Mouse (Mus musculus) kidney, postnatal 0 days (tissue): ENCODE measurements at regions not wholly inside any gene's neighbourhood (a gene's known extent, or its start where the extent isn't known, plus 50 kb on each side); places are given as distances from the start of the nearest gene placed in this dataset.

Experiments used
- ATAC-seq: fragments of 200-750 bp; cut with Nextera tagmentation; replicated peaks from 2 replicates; pipeline ENCODE4 v1.8.0; 2017; ENCODE audit warnings: low read depth, moderate number of reproducible peaks, moderate TSS enrichment, moderate library complexity; ENCODE audit not compliant: low FRiP score
- DNase-seq: peaks from one replicate; pipeline ENCODE4 v3.0.0-alpha.2; 2016; ENCODE audit warnings: low spot score
- H3K27ac ChIP-seq: fragments of 300-500 bp; sonication (generic); 2 replicates; pipeline ENCODE4 v1.5.1; 2014; ENCODE audit warnings: mild to moderate bottlenecking
- H3K27me3 ChIP-seq: fragments of 300-500 bp; sonication (generic); 2 replicates; pipeline ENCODE4 v1.6.1; 2014; ENCODE audit warnings: low read length, mixed read lengths; ENCODE audit not compliant: insufficient read depth
- H3K36me3 ChIP-seq: fragments of 300-500 bp; sonication (generic); 2 replicates; pipeline ENCODE4 v1.6.1; 2014; ENCODE audit warnings: low read length, mixed read lengths; ENCODE audit not compliant: insufficient read depth
- H3K4me1 ChIP-seq: fragments of 300-500 bp; sonication (generic); replicated peaks from 2 replicates; pipeline ENCODE4 v1.6.1; 2014; ENCODE audit warnings: antibody characterized with exemption, low read length, mixed read lengths; ENCODE audit not compliant: insufficient read depth
- H3K4me2 ChIP-seq: fragments of 300-500 bp; sonication (generic); 2 replicates; pipeline ENCODE4 v1.6.1; 2014; ENCODE audit warnings: mild to moderate bottlenecking, low read length, moderate library complexity, mixed read lengths
- H3K4me3 ChIP-seq: fragments of 300-500 bp; sonication (generic); replicated peaks from 2 replicates; pipeline ENCODE4 v1.5.1; 2014; ENCODE audit warnings: low read depth, low read length
- H3K9ac ChIP-seq: fragments of 300-500 bp; sonication (generic); 2 replicates; pipeline ENCODE4 v1.6.1; 2014; ENCODE audit warnings: low read depth, low read length
- H3K9me3 ChIP-seq: fragments of 300-500 bp; sonication (generic); replicated peaks from 2 replicates; pipeline ENCODE4 v1.6.1; 2016; ENCODE audit warnings: low read length, inconsistent platforms, mixed read lengths
- CTCF ChIP-seq: IDR thresholded peaks from 2 replicates; pipeline ENCODE4 v1.5.1; 2016; ENCODE audit warnings: antibody characterized with exemption, low read depth, mild to moderate bottlenecking, moderate library complexity
- WGBS: fragments of 180-500 bp; shearing (Covaris S2); extraction: QIAGEN DNeasy Blood & Tissue Kit; methylation state at CpG from one replicate; pipeline ENCODE4 v1.1.7; 2014; 5-methylcytosine and 5-hydroxymethylcytosine counted together

GRCm38 (mm10) chr5:37903861-37904260 is 79.5 kb upstream of the Msx1 start:
- no peak overlapping the region for H3K9ac ChIP-seq
- ATAC-seq (no peak), DNase-seq (no peak)
- H3K27me3 ChIP-seq, result 0 out of 2 replicates have a peak, but pooled peaks cover 6% of the 10 kb centered on the region
- TF ChIP-seq CTCF, result no peak
- no peak overlapping the region for H3K4me2 ChIP-seq
- 59% methylated on average over 3 of the region's 3 CpGs for WGBS
- no peaks in the 10 kb centered on the region for H3K36me3 ChIP-seq
- H3K9me3 ChIP-seq, result no peaks in the 10 kb centered on the region
- no peak overlapping the region for H3K27ac ChIP-seq
- H3K4me3 ChIP-seq, result no peak overlapping the region
- H3K4me1 ChIP-seq, result no peaks in the 10 kb centered on the region

GRCm38 (mm10) chr5:37902741-37903140 is 78.4 kb upstream of the Msx1 start:
- no peaks in the 10 kb centered on the region for H3K4me1 ChIP-seq
- H3K27me3 ChIP-seq, result peaks cover 13% of the 10 kb centered on the region; the same call in 1 of the 2 replicates
- no peak for TF ChIP-seq CTCF
- no peaks in the 10 kb centered on the region for H3K9me3 ChIP-seq
- 41% methylated on average over 2 of the region's 2 CpGs for WGBS
- ATAC-seq (no peak), DNase-seq (no peak)
- H3K9ac ChIP-seq, result no peak overlapping the region
- no peak overlapping the region for H3K4me3 ChIP-seq
- no peak overlapping the region for H3K4me2 ChIP-seq
- H3K36me3 ChIP-seq, result no peaks in the 10 kb centered on the region
- H3K27ac ChIP-seq, result no peak overlapping the region

- peak overlapping the region; percentile 46 for H3K4me2 ChIP-seq
- ATAC-seq (no peak), DNase-seq (peak; percentile 19)
- H3K9me3 ChIP-seq, result no peaks in the 10 kb centered on the region
- H3K4me3 ChIP-seq, result peak overlapping the region; percentile 20; the same call in 1 of the 2 replicates
- H3K9ac ChIP-seq, result no peak overlapping the region
- 1% methylated on average over 16 of the region's 16 CpGs for WGBS
- no peaks in the 10 kb centered on the region for H3K4me1 ChIP-seq
- no peak for TF ChIP-seq CTCF
- peaks cover 13% of the 10 kb centered on the region; the same call in 1 of the 2 replicates for H3K27me3 ChIP-seq
- H3K36me3 ChIP-seq, result no peaks in the 10 kb centered on the region
- no peak overlapping the region for H3K27ac ChIP-seq
These were observed 77.5 kb upstream of the Msx1 start for GRCm38 (mm10) chr5:37901861-37902291.

GRCm38 (mm10) chr5:37898041-37898615 is 73.7 kb upstream of the Msx1 start:
- H3K27ac ChIP-seq, result no peak overlapping the region
- TF ChIP-seq CTCF, result no peak
- no peak overlapping the region for H3K4me3 ChIP-seq
- H3K36me3 ChIP-seq, result no peaks in the 10 kb centered on the region
- ATAC-seq, result no peak
- H3K4me1 ChIP-seq, result peaks cover 5% of the 10 kb centered on the region; the same call in 1 of the 2 replicates
- H3K27me3 ChIP-seq, result peaks cover 26% of the 10 kb centered on the region; the same call in 1 of the 2 replicates
- H3K9me3 ChIP-seq, result no peaks in the 10 kb centered on the region
- no peak overlapping the region for H3K9ac ChIP-seq
- DNase-seq, result no peak
- 62% methylated on average over 12 of the region's 12 CpGs for WGBS
- H3K4me2 ChIP-seq, result no peak overlapping the region

GRCm38 (mm10) chr5:37897501-37897900 is 73.1 kb upstream of the Msx1 start:
- no peak overlapping the region for H3K4me3 ChIP-seq
- WGBS, result 77% methylated on average over 6 of the region's 6 CpGs

GRCm38 (mm10) chr5:37895441-37896336 is 71.3 kb upstream of the Msx1 start:
- TF ChIP-seq CTCF, result peak; percentile 49
- H3K4me3 ChIP-seq, result no peak overlapping the region
- peaks cover 23% of the 10 kb centered on the region for H3K27me3 ChIP-seq
- H3K27ac ChIP-seq, result no peak overlapping the region
- 9% methylated on average over 19 of the region's 19 CpGs for WGBS
- H3K4me1 ChIP-seq, result peaks cover 5% of the 10 kb centered on the region; the same call in 1 of the 2 replicates
- H3K9ac ChIP-seq, result no peak overlapping the region
- H3K4me2 ChIP-seq, result no peak overlapping the region
- H3K36me3 ChIP-seq, result no peaks in the 10 kb centered on the region
- no peak for DNase-seq
- no peak for ATAC-seq
- H3K9me3 ChIP-seq, result no peaks in the 10 kb centered on the region

More at GRCm38 (mm10) chr5:37897501-37897900, 73.1 kb upstream of the Msx1 start:
- peaks cover 5% of the 10 kb centered on the region; the same call in 1 of the 2 replicates for H3K4me1 ChIP-seq
- ATAC-seq, result no peak
- no peak for TF ChIP-seq CTCF
- peaks cover 26% of the 10 kb centered on the region for H3K27me3 ChIP-seq
- H3K27ac ChIP-seq, result no peak overlapping the region
- H3K36me3 ChIP-seq, result no peaks in the 10 kb centered on the region
- H3K9ac ChIP-seq, result no peak overlapping the region
- no peak for DNase-seq
- no peaks in the 10 kb centered on the region for H3K9me3 ChIP-seq
- H3K4me2 ChIP-seq, result no peak overlapping the region
